Mouse (Mus musculus) v-Abl transformed pro-B cells (cell line): ENCODE data around the gene Syt1.

Experiments
- in situ Hi-C, 2 experiments: fragments of 400-800 bp; cut with MboI; formaldehyde crosslinking; loops; one replicate each; pipeline ENCODE4 v1.15.1; 2025; ENCODE audit not compliant: unreplicated experiment in 2 of 2

Syt1 gene

GRCm38 (mm10) chr10:108771081-108771480 is 239.7 kb downstream of the Syt1 start:
- in situ Hi-C loops = no loop called here

- in situ Hi-C loops = no loop called here
Measured at GRCm38 (mm10) chr10:108765564-108765963, 245.2 kb downstream of the Syt1 start.

- in situ Hi-C loops = no loop called here
Measured at GRCm38 (mm10) chr10:108763722-108764121, 247.1 kb downstream of the Syt1 start.

- in situ Hi-C loops = no loop called here
Measured at GRCm38 (mm10) chr10:108753304-108753703, 257.5 kb downstream of the Syt1 start.

- in situ Hi-C loops = loop anchor here in 1 of 2 experiments (25.0 kb wide), 1 partner anchor 919 kb away; no protein-coding TSS in a partner anchor
Measured at GRCm38 (mm10) chr10:108743759-108744158, 267.0 kb downstream of the Syt1 start.

GRCm38 (mm10) chr10:108733982-108734381 is 276.8 kb downstream of the Syt1 start:
- in situ Hi-C loops = loop anchor here in 1 of 2 experiments (10.0 to 25.0 kb wide), 2 partner anchors 928 to 1131 kb away; no protein-coding TSS in a partner anchor

- in situ Hi-C loops = loop anchor here in 1 of 2 experiments (25.0 kb wide), 1 partner anchor 933 kb away; no protein-coding TSS in a partner anchor
Measured at GRCm38 (mm10) chr10:108728961-108729360, 281.8 kb downstream of the Syt1 start.

- in situ Hi-C loops = loop anchor here in 1 of 2 experiments (25.0 kb wide), 1 partner anchor 936 kb away; no protein-coding TSS in a partner anchor
Measured at GRCm38 (mm10) chr10:108726391-108726790, 284.4 kb downstream of the Syt1 start.

- in situ Hi-C loops = loop anchor here in 1 of 2 experiments (25.0 kb wide), 1 partner anchor 937 kb away; no protein-coding TSS in a partner anchor
Measured at GRCm38 (mm10) chr10:108724878-108725277, 285.9 kb downstream of the Syt1 start.

- in situ Hi-C loops = no loop called here
Measured at GRCm38 (mm10) chr10:108710514-108710913, 300.3 kb downstream of the Syt1 start.

GRCm38 (mm10) chr10:108705658-108706057 is 305.1 kb downstream of the Syt1 start:
- in situ Hi-C loops = no loop called here

GRCm38 (mm10) chr10:108701361-108702128 is 309.2 kb downstream of the Syt1 start:
- in situ Hi-C loops = no loop called here

- in situ Hi-C loops = no loop called here
Measured at GRCm38 (mm10) chr10:108699946-108700345, 310.8 kb downstream of the Syt1 start, which contains the start of gene Gm5136. Gm5136 (minus strand) TSS chr10:108700160.

GRCm38 (mm10) chr10:108697062-108697461 is 313.7 kb downstream of the Syt1 start:
- in situ Hi-C loops = no loop called here

- in situ Hi-C loops = no loop called here
Measured at GRCm38 (mm10) chr10:108690954-108691353, 319.8 kb downstream of the Syt1 start.

- in situ Hi-C loops = no loop called here
Measured at GRCm38 (mm10) chr10:108686696-108687095, 324.1 kb downstream of the Syt1 start.

GRCm38 (mm10) chr10:108679675-108680390 is 330.9 kb downstream of the Syt1 start:
- in situ Hi-C loops = no loop called here

GRCm38 (mm10) chr10:108677053-108677452 is 333.7 kb downstream of the Syt1 start:
- in situ Hi-C loops = no loop called here

GRCm38 (mm10) chr10:108668944-108669343 is 341.8 kb downstream of the Syt1 start:
- in situ Hi-C loops = loop anchor here in 1 of 2 experiments (10.0 kb wide), 1 partner anchor 516 kb away; no protein-coding TSS in a partner anchor

GRCm38 (mm10) chr10:108660295-108660694 is 350.5 kb downstream of the Syt1 start:
- in situ Hi-C loops = loop anchor here in 1 of 2 experiments (10.0 kb wide), 1 partner anchor 525 kb away; no protein-coding TSS in a partner anchor

GRCm38 (mm10) chr10:108658300-108658699 is 352.5 kb downstream of the Syt1 start:
- in situ Hi-C loops = no loop called here
